Mouse (Mus musculus): ENCODE measurements around the gene Ttll2. TPM values are rescaled to one million over a fixed set of nuclear protein-coding genes. Genes with fewer than 3 reads are reported as not detected.
A peak's percentile ranks its signal among the peaks of the same experiment; 100 is the strongest.
"Not testable (repeated sequence)": the region's sequence is repeated elsewhere in the genome, so short reads cannot be mapped to it uniquely, and the experiment has no call there.

The Ttll2 gene
- polyA plus RNA-seq, 1 experiment from 2014 or later, result not detected

- WGBS, result 66% methylated on average over 2 of the region's 3 CpGs
- not testable (repeated sequence) for H3K4me3 ChIP-seq; H3K27me3 ChIP-seq; H3K9me3 ChIP-seq; H3K27ac ChIP-seq; H3K36me3 ChIP-seq; H3K4me2 ChIP-seq; ATAC-seq (ENCODE audit: insufficient number of reproducible peaks, insufficient read depth, low FRiP score, low TSS enrichment, low read depth); H3K4me1 ChIP-seq; H3K9ac ChIP-seq
These were observed 3.7 kb downstream of the Ttll2 start for GRCm38 (mm10) chr17:7348765-7349164.

GRCm38 (mm10) chr17:7337381-7337780 lies 15.1 kb downstream of the Ttll2 start:
- not testable (repeated sequence) for ATAC-seq (ENCODE audit: insufficient number of reproducible peaks, insufficient read depth, low FRiP score, low TSS enrichment, low read depth); H3K4me1 ChIP-seq; H3K27ac ChIP-seq; H3K36me3 ChIP-seq; H3K9ac ChIP-seq; H3K27me3 ChIP-seq; H3K9me3 ChIP-seq; H3K4me2 ChIP-seq; H3K4me3 ChIP-seq
- 68% methylated on average over 8 of the region's 9 CpGs for WGBS

- not testable (repeated sequence) for H3K4me3 ChIP-seq; ATAC-seq (ENCODE audit: insufficient number of reproducible peaks, insufficient read depth, low FRiP score, low TSS enrichment, low read depth); H3K4me1 ChIP-seq; H3K27me3 ChIP-seq; H3K9ac ChIP-seq; H3K9me3 ChIP-seq; H3K4me2 ChIP-seq; H3K36me3 ChIP-seq; H3K27ac ChIP-seq
- WGBS, result 85% methylated on average over 3 of the region's 5 CpGs
These were observed 19.8 kb downstream of the Ttll2 start for GRCm38 (mm10) chr17:7332745-7333144.

GRCm38 (mm10) chr17:7326415-7326814 lies 26.1 kb downstream of the Ttll2 start:
- H3K9ac ChIP-seq, H3K4me3 ChIP-seq, H3K27ac ChIP-seq, H3K4me1 ChIP-seq, H3K27me3 ChIP-seq, H3K4me2 ChIP-seq, H3K36me3 ChIP-seq, H3K9me3 ChIP-seq: not testable (repeated sequence)
- ATAC-seq (ENCODE audit: insufficient number of reproducible peaks, insufficient read depth, low FRiP score, low TSS enrichment, low read depth), result peak; percentile 56; the same call in 1 of the 2 replicates
- 54% methylated on average over 5 of the region's 8 CpGs for WGBS

GRCm38 (mm10) chr17:7324346-7324745 lies 28.1 kb downstream of the Ttll2 start, which contains the start of gene Tcp10a:
Gene Tcp10a, plus strand, starts transcription at chr17:7324646.
- ATAC-seq (ENCODE audit: insufficient number of reproducible peaks, insufficient read depth, low FRiP score, low TSS enrichment, low read depth); H3K36me3 ChIP-seq; H3K27me3 ChIP-seq; H3K27ac ChIP-seq; H3K9ac ChIP-seq; H3K4me3 ChIP-seq; H3K4me2 ChIP-seq; H3K4me1 ChIP-seq; H3K9me3 ChIP-seq: not testable (repeated sequence)
- 94% methylated on average over 5 of the region's 5 CpGs for WGBS

GRCm38 (mm10) chr17:7319789-7320188 lies 32.7 kb downstream of the Ttll2 start:
- WGBS, result 77% methylated on average over 6 of the region's 6 CpGs
- not testable (repeated sequence) for H3K9me3 ChIP-seq; H3K4me1 ChIP-seq; ATAC-seq (ENCODE audit: insufficient number of reproducible peaks, insufficient read depth, low FRiP score, low TSS enrichment, low read depth); H3K4me2 ChIP-seq; H3K27ac ChIP-seq; H3K27me3 ChIP-seq; H3K9ac ChIP-seq; H3K4me3 ChIP-seq; H3K36me3 ChIP-seq

- 86% methylated on average over 7 of the region's 8 CpGs for WGBS
- H3K9me3 ChIP-seq; H3K27ac ChIP-seq; H3K4me1 ChIP-seq; H3K36me3 ChIP-seq; H3K4me2 ChIP-seq; ATAC-seq (ENCODE audit: insufficient number of reproducible peaks, insufficient read depth, low FRiP score, low TSS enrichment, low read depth); H3K9ac ChIP-seq; H3K27me3 ChIP-seq; H3K4me3 ChIP-seq: not testable (repeated sequence)
These were observed 36.7 kb downstream of the Ttll2 start for GRCm38 (mm10) chr17:7315693-7316382.

GRCm38 (mm10) chr17:7306278-7307196 lies 46.0 kb downstream of the Ttll2 start:
- 57% methylated on average over 8 of the region's 8 CpGs for whole genome bisulfite sequencing
- not testable (repeated sequence) for H3K4me2 ChIP-seq, H3K36me3 ChIP-seq, H3K4me1 ChIP-seq, H3K27me3 ChIP-seq, H3K4me3 ChIP-seq, H3K27ac ChIP-seq, H3K9ac ChIP-seq, H3K9me3 ChIP-seq
- ATAC-seq (ENCODE audit: insufficient number of reproducible peaks, insufficient read depth, low FRiP score, low TSS enrichment, low read depth), result peak; percentile 59; the same call in 1 of the 2 replicates

Other genes with a start within 250 kb of the Ttll2 start
- 9.5 and 12.1 TPM in 2 replicates for gene Rps6ka2, start 182.6 kb downstream of the Ttll2 start, polyA plus RNA-seq (2015; fragmentation: Nextera tagmentation; extraction: Ambion mirVana)
- gene Tcp10a, start 28.1 kb downstream of the Ttll2 start, polyA plus RNA-seq (2015; fragmentation: Nextera tagmentation; extraction: Ambion mirVana), result not detected in 2 replicates
- gene Gm49630, start 19.3 kb upstream of the Ttll2 start, polyA plus RNA-seq (2015; fragmentation: Nextera tagmentation; extraction: Ambion mirVana), result not detected in 2 replicates
- not detected in 2 replicates for gene Unc93a2, start 32.8 kb upstream of the Ttll2 start, polyA plus RNA-seq (2015; fragmentation: Nextera tagmentation; extraction: Ambion mirVana)